Mouse (Mus musculus) brain, embryonic 14.5 days (tissue): Measurements from ENCODE around the gene Ccdc158.

Source experiments
- CTCF ChIP-seq: fragments of 200-500 bp; IDR thresholded peaks from 2 replicates; pipeline ENCODE4 v1.5.1; 2012; ENCODE audit warnings: inconsistent platforms, mild to moderate bottlenecking, moderate library complexity, borderline replicate concordance; ENCODE audit not compliant: insufficient read depth, insufficient read length; ENCODE audit errors: extremely low read depth
- POLR2A ChIP-seq: fragments of 200-500 bp; IDR thresholded peaks from 2 replicates; pipeline ENCODE4 v1.6.1; 2012; ENCODE audit warnings: mild to moderate bottlenecking, inconsistent platforms, borderline replicate concordance; ENCODE audit not compliant: poor library complexity, insufficient read depth, insufficient read length, severe bottlenecking; ENCODE audit errors: extremely low read depth

GRCm38 (mm10) chr5:92634916-92635315 is 40.2 kb downstream of the Ccdc158 start:
- no peak for TF ChIP-seq CTCF
- no peak for TF ChIP-seq POLR2A
